Mouse (Mus musculus) T-helper 1 cell (primary cell): ENCODE results near the gene Polr1a.

Experiments used
- in situ Hi-C: fragments of 300-600 bp; cut with MboI, MseI; formaldehyde crosslinking; loops from one replicate; pipeline ENCODE4 v1.15.1; 2025; ENCODE audit warnings: high pct_unique_total_duplicates

The Polr1a gene

DNA sequence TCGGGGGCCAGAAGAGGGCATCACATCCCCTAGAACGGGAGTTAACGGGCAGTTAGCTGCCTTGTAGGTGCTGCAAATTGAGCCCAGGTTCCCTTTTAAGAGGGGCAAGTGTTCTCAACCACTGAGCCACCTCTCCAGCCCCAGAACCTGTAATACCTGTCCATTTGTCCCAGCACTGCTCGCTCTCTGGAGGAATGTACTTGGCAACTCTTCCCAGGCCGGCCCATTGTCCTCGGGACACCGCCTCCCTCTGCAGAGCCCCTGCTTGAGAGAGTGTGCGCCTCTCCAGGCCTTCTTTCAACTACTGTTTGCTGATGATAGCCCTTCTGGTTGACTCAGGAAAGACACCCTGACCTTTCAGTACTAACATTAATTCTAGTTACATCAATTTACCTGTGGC is 37.3 kb downstream of the Polr1a start:
- in situ Hi-C loops, result no loop called here

DNA sequence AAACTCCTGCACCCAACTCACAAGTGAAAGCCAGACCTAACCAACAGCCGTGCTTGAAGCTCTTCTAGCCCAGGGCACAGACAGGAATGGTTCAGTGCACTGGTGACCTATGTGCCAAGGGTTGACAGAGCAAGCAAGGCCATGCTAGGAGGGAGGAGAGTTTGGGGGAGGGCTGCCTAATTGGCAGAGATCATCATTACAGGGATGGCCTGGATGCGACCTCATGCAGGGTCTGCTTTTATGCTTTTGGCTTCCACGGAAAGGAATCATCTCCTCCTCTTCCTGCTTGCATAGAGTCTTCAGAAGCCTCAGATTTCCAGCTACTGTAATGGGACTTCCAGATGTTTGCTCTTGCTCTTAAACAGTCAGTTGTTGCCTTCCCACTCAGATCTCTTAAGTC is 40.9 kb downstream of the Polr1a start:
- in situ Hi-C loops, result no loop called here

DNA sequence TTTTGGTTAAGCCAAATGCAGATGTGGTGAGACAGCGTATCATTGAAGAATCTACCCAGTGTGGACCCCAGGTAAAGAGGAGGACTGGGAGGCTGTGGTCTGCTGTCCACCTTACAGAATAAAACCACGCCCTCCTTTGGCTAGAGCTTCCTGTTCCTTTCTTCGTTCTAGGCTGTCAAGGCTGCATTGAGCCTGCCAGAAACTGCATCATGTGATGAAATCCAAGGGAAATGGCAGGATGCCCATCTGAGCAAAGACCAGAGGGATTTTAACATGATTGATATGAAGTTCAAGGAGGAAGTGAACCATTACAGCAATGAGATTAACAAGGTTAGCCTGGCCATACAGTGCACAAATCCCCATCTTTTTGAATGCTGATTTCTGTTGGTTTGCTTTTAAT is 41.7 kb downstream of the Polr1a start:
- in situ Hi-C loops, result no loop called here

DNA sequence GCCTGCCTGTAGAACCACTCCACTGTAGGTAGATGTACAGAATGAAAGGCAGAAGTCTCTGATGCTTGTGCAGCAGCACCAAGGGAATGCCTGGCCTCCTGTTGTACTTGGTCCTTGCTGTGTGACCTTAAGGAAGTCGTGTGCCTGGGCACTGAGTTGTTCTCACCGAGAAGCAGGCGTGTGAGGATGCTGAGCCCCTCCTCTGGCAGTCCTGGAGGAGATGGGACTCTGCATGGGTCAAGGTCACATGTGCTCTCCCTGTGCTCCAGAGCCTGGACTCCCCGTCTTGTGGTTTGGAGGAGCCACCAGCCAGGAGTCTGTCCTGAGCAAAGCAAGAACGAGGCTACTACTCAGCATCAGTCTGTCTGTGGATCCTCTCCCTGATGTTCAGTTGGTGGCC is 42.3 kb downstream of the Polr1a start:
- in situ Hi-C loops, result no loop called here

DNA sequence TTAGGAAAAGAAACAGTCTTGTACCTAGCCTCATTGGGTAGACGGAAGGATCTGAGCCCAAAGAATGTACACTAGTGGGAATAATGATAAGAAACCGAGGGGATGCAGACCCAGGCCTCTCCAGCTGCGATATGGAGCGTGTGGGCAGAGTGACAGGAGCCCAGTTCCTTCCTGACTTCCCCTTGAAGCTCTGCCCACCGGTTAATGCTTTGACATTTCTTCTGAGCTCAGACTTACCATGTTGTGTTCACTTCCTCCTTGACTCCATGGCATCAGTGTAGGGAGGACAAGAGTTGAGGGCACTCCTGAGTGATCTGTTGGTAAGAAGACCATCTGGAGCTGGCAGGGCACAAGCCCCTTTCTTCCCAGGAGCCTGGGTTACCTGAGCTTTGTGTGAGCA is 53.3 kb downstream of the Polr1a start:
- in situ Hi-C loops, result no loop called here

DNA sequence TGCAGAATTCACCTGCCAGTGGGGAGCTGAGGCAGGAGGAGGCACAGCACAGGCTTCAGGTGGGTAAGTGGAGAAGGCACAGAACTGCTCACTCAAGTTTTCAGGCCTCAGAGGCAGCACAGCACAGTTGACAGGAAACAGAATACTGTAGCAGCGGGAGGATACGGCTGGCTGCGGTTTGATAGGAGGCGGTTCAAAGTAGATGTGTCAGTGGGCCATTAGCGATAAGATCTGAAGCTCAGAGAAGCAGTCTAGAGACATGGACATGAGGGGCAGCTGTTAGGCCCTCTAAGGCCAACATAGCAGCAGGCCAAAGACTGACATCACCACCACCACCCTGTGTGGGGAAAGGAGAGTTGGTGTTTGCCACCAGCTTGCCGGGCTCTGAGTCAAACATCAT is 53.9 kb downstream of the Polr1a start:
- in situ Hi-C loops, result no loop called here

DNA sequence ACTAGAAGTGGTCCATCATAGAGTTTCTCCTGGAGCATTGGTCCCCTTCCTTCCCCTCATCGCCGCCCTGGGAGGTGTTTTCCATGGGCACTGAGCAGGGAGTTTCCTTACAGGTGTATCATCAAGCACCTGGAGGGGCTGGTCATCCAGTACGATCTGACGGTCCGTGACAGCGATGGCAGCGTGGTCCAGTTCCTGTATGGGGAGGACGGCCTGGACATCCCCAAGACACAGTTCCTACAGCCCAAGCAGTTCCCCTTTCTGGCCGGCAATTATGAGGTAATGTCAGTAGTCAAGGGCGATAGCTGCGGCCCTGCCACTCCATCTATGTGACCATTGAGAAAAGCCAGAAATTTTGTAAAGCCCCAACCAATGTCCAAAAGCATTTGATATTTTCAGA is 54.7 kb downstream of the Polr1a start:
- in situ Hi-C loops, result no loop called here

DNA sequence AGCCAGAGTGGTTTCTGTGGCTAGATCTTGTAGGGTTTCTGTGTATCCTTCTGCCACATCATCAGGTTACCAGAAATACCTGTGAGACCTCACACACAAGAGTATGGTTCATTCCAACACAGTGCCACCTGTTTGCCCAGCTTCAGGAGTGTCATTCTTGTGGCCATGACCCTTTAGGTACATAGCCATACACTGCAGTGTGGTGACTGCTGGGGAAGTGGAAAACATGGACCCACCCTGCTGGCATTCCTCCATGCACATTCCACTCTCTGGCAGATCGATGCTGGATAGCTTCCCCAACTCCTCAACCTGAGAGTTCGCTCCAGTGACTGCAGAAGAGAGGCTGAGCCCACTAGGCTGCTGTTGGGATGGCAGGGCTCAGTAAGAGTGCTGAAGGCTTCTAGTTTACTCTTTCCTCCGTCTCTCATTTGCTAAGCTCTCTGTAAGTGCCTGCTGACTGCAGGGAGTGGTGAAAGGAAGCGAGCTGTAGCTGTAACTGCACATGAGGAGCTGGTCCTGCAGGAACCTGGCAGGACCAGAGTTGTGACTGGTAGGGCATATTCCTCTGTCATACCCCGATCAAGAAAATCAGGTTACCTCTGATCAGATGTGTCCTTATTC is 57.9 kb downstream of the Polr1a start:
- in situ Hi-C loops, result no loop called here

DNA sequence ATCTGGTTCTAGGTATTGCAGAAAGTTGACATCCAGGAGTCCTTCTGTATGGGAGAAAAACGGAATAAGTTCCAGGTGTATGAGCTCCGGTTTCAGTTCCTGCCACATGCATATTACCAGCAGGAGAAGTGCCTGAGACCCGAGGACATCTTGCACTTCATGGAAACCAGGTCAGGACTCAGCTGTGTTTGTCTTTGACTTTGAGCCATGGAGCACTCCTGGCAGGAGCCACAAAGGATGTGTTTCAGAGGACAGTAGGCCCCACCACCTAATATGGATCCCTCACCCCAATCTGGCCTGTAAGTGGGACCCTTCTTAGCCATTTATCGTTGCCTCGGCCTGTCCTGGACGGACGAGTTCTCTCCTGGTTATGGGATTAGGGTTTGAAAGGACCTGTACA is 59.0 kb downstream of the Polr1a start:
- in situ Hi-C loops, result no loop called here

DNA sequence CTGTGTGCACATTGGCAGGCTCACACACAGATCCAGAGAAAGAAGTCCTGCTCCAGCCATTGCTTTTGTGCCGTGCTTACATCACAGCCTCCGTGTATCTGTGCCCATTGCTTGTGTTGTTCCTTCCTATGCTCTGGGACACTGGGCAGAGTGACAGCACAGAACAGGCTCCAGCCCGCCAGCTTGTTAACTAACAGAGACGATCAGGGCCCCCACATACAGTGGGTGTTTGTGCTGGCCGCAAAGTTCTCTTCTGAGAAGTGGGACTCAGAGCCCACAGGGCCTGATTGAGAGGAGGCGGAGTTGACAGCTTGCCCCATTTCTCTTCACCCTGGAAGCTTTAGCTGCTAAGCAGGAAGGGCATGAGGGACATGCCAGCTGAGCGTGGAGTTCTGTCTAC is 60.6 kb downstream of the Polr1a start:
- in situ Hi-C loops, result no loop called here

DNA sequence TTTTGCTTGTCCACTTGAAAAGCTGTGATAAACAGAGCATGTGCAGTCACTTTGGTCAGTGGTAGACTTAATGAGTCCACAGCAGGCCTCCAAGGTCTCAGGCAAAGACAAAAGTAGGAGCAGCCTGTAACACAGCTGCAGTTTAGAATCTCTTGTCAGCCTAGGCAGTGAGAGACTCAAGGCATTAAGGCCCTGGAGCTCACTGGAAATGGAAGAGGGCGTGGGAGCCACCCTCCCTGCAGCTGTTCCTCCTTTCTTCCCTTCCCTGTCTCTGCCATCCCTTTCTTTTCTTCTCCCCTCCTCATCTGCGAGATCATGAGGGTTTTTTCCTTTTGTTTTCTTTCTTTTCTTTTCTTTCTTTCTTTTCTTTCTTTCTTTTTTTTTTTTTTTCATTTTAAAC is 61.3 kb downstream of the Polr1a start:
- in situ Hi-C loops, result no loop called here

DNA sequence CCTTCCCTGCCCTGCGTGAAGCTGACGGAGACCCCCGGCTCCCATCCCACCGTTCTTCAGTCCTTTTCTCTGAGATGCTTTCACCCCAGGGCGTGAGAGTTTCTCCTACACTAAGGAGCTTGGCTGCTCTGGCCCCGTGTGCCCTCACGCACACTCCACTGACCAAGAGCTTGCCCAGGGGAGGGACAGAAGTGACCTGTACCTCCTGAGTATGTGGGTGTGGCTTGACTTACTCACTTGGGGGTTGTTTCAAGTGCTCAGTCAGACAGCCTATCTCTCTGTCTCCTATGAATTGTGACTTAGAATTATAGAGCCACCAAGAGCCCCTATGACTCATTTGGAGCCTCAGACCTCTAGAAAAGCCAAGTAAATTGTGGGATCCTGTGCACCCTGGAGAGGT is 67.7 kb downstream of the Polr1a start:
- in situ Hi-C loops, result loop anchor here (25.0 kb wide), 1 partner anchor 186 kb away; no protein-coding TSS in a partner anchor

DNA sequence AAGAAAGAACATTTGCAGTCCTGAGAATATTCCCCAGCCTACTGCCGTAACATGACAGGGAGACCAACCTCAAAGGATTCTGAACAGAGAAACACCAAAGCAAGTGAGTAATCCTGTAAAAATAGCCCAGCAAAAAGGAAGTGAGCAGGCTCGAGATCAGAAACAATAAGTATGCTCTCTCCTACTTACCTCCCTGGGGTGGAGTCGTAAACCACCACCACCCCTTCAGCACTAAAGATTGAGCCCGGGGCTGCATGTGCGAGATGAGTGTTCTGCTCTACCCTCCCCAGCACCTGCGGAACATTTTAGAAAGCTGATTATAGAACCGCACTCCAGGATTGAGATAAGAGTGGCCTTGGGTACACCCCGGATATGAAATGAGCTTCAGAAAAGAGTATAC is 71.3 kb downstream of the Polr1a start:
- in situ Hi-C loops, result loop anchor here (25.0 kb wide), 1 partner anchor 182 kb away; no protein-coding TSS in a partner anchor

DNA sequence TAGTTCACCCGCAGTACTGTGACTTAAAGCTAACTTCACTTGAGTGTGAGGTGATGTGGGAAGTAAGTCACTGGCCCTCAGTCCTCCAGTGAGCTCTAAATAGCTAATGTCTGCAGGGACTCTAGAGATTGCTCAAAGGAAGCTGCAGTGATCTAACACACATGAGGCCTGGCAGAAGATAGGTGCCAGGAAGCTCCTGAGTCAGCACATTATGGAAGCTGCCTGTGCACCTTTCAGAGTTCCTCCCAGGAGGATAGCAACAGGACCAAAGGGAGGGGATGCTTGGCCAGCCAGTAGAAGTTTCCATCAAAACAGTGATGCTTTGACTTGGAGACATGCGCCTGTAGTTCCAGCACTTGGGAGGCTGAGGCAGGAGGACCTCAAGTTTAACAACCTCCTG is 71.7 kb downstream of the Polr1a start:
- in situ Hi-C loops, result loop anchor here (25.0 kb wide), 1 partner anchor 182 kb away; no protein-coding TSS in a partner anchor

DNA sequence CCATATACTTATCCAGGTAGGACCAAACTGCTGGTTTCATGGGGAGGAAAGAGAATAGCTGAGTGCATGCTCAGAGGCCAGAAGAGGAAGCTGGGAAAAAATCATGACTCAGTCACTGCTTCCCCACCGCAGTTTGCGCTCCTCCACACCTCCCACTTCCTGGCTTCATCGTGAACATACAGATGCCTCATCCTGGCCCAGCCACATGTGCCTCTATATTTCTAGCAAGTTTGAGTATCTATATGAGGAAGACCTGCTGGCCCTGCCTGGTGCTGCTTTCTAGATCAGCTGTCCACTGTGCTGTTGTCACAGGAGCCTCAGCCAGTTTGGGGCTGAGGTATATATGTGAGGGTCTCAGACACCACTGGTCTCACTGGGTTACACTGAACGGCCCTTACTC is 72.6 kb downstream of the Polr1a start:
- in situ Hi-C loops, result loop anchor here (25.0 kb wide), 1 partner anchor 181 kb away; no protein-coding TSS in a partner anchor

DNA sequence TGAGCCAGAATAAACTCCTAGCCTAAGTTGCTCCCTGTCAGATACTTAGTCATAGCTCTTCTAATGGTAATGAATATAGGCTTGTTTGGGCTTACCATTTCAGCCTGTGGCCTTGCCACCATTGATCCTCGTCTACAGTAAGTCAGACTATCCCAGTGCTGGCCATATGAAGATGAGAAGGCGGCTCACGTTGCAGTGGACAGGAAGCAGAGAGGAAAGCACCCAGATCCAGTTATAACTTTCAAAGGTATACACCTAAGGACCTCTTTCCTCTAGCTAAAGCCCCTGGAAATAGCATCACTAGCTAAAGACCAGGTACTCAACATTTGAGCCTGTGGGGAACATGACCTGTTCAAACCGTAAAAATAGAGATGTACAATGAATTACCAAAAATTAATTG is 77.1 kb downstream of the Polr1a start:
- in situ Hi-C loops, result loop anchor here (25.0 kb wide), 1 partner anchor 176 kb away; no protein-coding TSS in a partner anchor

DNA sequence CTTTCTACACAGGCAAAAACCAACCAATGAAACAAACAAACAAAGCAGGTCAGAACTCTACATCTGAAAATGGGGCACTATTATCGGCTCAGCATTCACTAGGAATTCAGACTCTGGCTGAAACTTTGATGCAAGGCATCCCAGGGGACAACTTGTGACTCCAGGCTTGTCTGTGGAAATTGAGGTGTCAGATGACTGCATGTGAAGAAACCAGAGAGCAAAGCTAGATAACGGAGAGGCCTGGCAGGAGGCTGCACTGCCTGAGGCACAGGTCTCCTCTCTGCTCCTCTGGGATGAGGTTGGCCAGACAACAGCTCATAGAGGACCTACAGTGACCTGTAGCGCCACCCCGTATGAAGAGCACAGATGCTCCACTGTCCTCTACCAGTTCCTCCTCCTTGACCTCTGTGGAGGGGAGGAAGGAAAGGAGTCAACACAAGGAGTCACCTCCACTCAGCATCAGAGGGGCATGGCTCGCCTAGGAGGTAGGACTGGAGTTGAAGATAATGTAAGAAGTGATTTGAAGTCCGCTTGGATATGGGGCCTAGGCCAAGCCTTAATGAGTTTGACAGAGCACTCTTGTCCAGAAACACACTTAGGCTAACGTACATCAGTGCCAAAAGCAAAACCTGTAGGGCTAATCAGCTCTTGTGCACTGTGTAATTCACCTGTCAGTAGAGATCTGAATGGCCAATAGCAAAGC is 78.8 kb downstream of the Polr1a start:
- in situ Hi-C loops, result loop anchor here (25.0 kb wide), 1 partner anchor 175 kb away; no protein-coding TSS in a partner anchor

DNA sequence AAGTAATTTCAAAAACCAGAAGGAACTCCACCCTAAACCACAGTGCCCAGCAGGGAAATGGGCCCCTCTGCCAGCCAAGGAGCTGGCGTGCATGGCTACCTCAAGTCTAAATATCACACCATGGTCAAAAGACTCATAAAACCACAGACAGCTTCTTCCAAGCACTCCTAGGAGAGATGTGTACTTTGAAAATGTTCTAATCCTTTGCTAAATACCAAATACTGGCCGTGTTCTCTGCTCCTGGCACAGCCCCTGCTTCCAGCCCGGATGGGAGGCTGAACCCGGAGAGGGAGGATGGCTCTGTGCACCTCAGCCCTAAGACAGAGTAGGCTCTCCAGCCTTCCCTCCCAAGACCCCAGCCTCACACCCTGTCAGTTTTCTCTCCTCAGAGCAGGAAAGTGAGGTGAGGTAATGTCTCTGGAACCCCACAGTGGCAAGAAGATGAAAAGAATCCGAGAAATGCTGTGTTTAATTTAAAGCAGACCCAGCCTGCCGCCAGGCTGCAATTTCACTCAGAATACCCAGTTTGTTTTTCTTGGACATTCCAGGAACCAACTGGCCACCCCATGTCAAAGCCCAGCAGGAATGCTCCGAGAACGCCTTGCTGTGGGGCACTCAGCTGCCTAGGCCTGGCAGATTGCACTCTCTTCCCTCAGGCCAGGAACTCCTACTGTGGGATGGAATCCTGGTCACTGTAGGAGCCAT is 80.9 kb downstream of the Polr1a start:
- in situ Hi-C loops, result loop anchor here (5.0 to 25.0 kb wide), 2 partner anchors 83 to 173 kb away; no protein-coding TSS in a partner anchor

DNA sequence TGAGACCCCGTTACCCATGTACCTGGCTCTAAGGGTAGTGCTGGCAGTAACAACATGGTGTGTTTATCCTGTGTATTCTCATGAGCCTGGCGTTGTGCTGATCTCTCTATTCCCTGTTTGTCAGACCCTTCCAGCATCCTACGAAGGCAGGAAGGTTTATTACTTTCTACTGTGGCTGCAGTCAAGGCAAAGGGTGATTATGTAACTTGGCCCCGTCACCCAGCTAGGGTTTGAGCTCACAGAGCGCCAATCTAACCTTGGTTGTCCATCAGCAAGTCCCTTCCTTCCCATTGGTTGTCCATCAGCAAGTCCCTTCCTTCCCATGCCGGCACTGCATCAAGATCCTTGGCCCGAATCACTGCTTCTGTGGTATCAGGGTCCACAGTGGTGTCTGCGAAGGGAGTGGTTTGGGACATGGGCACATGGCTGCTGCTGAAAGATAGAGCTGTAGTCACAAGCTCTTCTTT is 81.6 kb downstream of the Polr1a start:
- in situ Hi-C loops, result loop anchor here (5.0 to 25.0 kb wide), 2 partner anchors 82 to 172 kb away; no protein-coding TSS in a partner anchor

DNA sequence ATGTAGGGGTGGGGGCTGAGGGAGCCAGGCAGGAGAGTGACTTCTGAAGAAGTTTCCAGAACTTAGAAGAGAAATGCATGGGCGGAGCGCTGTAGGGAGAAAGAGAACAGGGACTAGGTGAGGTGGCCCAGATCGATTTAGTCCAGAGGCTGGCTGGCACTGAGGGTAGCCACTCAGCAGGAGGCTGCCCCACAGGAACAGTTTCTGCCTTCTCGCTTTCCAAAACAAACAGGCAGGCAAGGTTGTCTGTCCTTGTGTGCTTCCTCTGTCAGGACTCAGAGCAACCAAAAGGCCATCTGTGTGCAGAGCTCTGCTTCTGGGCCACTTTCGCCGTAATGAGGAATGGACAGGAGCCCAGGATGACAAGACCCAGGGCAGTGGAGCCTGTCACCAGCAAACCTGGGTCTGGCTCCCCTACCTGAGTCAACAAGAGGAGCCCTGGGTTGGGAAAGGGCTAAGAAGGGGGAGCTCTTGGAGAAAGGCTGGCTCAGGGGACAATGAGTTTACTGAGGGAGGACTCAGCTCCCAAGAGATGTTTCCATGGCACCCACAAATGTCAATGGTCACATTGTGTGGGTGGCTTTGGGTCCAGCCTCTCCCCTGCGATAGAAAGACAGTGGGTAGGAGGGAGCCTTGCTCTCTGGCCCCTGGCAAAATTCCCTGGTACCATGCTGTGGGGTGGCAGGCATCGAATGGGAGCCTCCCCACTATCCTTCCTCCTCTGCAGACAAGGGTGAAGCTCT is 82.5 kb downstream of the Polr1a start:
- in situ Hi-C loops, result loop anchor here (5.0 to 25.0 kb wide), 2 partner anchors 81 to 171 kb away; no protein-coding TSS in a partner anchor

DNA sequence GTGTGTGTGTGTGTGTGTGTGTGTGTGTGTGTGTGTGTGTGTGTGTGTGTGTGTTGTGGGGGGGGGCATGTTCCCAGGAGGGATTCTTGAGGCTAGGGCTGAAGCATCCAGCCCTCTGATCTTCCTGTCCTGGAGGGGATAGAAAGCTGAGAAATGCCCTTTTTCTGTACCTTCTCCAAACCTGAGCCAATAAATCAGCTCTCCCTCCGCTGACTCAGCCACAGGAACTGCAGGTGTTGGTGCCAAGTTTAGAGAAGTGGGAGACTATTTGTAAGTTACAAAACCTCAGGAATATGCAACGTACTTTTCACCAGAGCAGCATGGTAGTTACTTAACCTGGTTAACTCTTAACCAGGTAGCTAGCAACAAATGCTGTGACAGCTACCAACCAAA is 83.1 kb downstream of the Polr1a start:
- in situ Hi-C loops, result loop anchor here (5.0 to 25.0 kb wide), 2 partner anchors 80 to 170 kb away; no protein-coding TSS in a partner anchor
